Mouse (Mus musculus): Measurements from ENCODE around the gene Fat1. TPM values are rescaled to one million over a fixed set of nuclear protein-coding genes. Genes with fewer than 3 reads are reported as not detected.

Fat1 gene
- polyA plus RNA-seq, 1 experiment from 2014 or later: 39.7 TPM

- H3K27ac ChIP-seq (ENCODE audit: low read depth, low read length): no peak overlapping the region
- H3K9me3 ChIP-seq (ENCODE audit: control insufficient read depth, low read length): no peaks in the 10 kb centered on the region; the same call in 1 of the 2 replicates
- H3K4me2 ChIP-seq (replicated peaks; ENCODE audit: low read depth, low read length): no peak overlapping the region
- H3K27me3 ChIP-seq (ENCODE audit: control insufficient read depth, insufficient read depth, low read length): no peaks in the 10 kb centered on the region; the same call in 1 of the 2 replicates
- WGBS: 91% methylated on average over 9 of the region's 9 CpGs
- no peak overlapping the region for H3K9ac ChIP-seq (ENCODE audit: low read depth, low read length)
- no peak overlapping the region for H3K4me3 ChIP-seq (ENCODE audit: low read length)
- no peaks in the 10 kb centered on the region for H3K36me3 ChIP-seq (ENCODE audit: control insufficient read depth, insufficient read depth, low read length)
- H3K4me1 ChIP-seq (ENCODE audit: control insufficient read depth, insufficient read depth, low read length): peaks cover 5% of the 10 kb centered on the region; the same call in 1 of the 2 replicates
- no peak for ATAC-seq (ENCODE audit: low FRiP score, low TSS enrichment)
Measured at GRCm38 (mm10) chr8:44932546-44933342, 2.5 kb upstream of the Fat1 start.

- Histone ChIP-seq H3K9ac (ENCODE audit: low read depth, low read length) (no peak overlapping the region), H3K36me3 (ENCODE audit: control insufficient read depth, insufficient read depth, low read length) (no peaks in the 10 kb centered on the region), H3K4me1 (ENCODE audit: control insufficient read depth, insufficient read depth, low read length) (peaks cover 5% of the 10 kb centered on the region; the same call in 1 of the 2 replicates), H3K9me3 (ENCODE audit: control insufficient read depth, low read length) (no peaks in the 10 kb centered on the region; the same call in 1 of the 2 replicates), H3K27me3 (ENCODE audit: control insufficient read depth, insufficient read depth, low read length) (no peaks in the 10 kb centered on the region; the same call in 1 of the 2 replicates), H3K4me3 (ENCODE audit: low read length) (peak overlapping the region; percentile 81; the same call in 1 of the 2 replicates), H3K4me2 (replicated peaks; ENCODE audit: low read depth, low read length) (peak overlapping the region; percentile 80), H3K27ac (ENCODE audit: low read depth, low read length) (no peak overlapping the region)
- ATAC-seq (ENCODE audit: low FRiP score, low TSS enrichment): no peak
- 54% methylated on average over 6 of the region's 6 CpGs for WGBS
Measured at GRCm38 (mm10) chr8:44933478-44933877, 1.8 kb upstream of the Fat1 start.

- Histone ChIP-seq H3K9me3 (ENCODE audit: control insufficient read depth, low read length) (no peaks in the 10 kb centered on the region; the same call in 1 of the 2 replicates), H3K27me3 (ENCODE audit: control insufficient read depth, insufficient read depth, low read length) (no peaks in the 10 kb centered on the region; the same call in 1 of the 2 replicates), H3K4me2 (replicated peaks; ENCODE audit: low read depth, low read length) (peak overlapping the region; percentile 80), H3K27ac (ENCODE audit: low read depth, low read length) (peak overlapping the region; percentile 91), H3K4me3 (ENCODE audit: low read length) (peak overlapping the region; percentile 81), H3K36me3 (ENCODE audit: control insufficient read depth, insufficient read depth, low read length) (no peaks in the 10 kb centered on the region), H3K9ac (ENCODE audit: low read depth, low read length) (peak overlapping the region; percentile 71), H3K4me1 (ENCODE audit: control insufficient read depth, insufficient read depth, low read length) (peaks cover 6% of the 10 kb centered on the region)
- ATAC-seq (ENCODE audit: low FRiP score, low TSS enrichment): no peak
- WGBS: 2% methylated on average over 13 of the region's 13 CpGs
Measured at GRCm38 (mm10) chr8:44934416-44934815, 831 bp upstream of the Fat1 start.

- peak overlapping the region; percentile 71 for H3K9ac ChIP-seq (ENCODE audit: low read depth, low read length)
- peaks cover 12% of the 10 kb centered on the region for H3K4me1 ChIP-seq (ENCODE audit: control insufficient read depth, insufficient read depth, low read length)
- ATAC-seq (ENCODE audit: low FRiP score, low TSS enrichment): peak; percentile 77
- WGBS: under 1% methylated on average over 24 of the region's 24 CpGs
- peak overlapping the region; percentile 80 for H3K4me2 ChIP-seq (replicated peaks; ENCODE audit: low read depth, low read length)
- H3K4me3 ChIP-seq (ENCODE audit: low read length): peak overlapping the region; percentile 81
- peak overlapping the region; percentile 91 for H3K27ac ChIP-seq (ENCODE audit: low read depth, low read length)
- H3K36me3 ChIP-seq (ENCODE audit: control insufficient read depth, insufficient read depth, low read length): no peaks in the 10 kb centered on the region
- no peaks in the 10 kb centered on the region for H3K9me3 ChIP-seq (ENCODE audit: control insufficient read depth, low read length)
- no peaks in the 10 kb centered on the region; the same call in 1 of the 2 replicates for H3K27me3 ChIP-seq (ENCODE audit: control insufficient read depth, insufficient read depth, low read length)
Measured at GRCm38 (mm10) chr8:44935741-44936140, 494 bp downstream of the Fat1 start.

- H3K4me3 ChIP-seq (ENCODE audit: low read length): peak overlapping the region; percentile 81
- H3K27ac ChIP-seq (ENCODE audit: low read depth, low read length): peak overlapping the region; percentile 87
- H3K9ac ChIP-seq (ENCODE audit: low read depth, low read length): peak overlapping the region; percentile 79; the same call in 1 of the 2 replicates
- WGBS: 0% methylated on average over 16 of the region's 16 CpGs
- H3K4me2 ChIP-seq (replicated peaks; ENCODE audit: low read depth, low read length): peak overlapping the region; percentile 80
- ATAC-seq (ENCODE audit: low FRiP score, low TSS enrichment): no peak
- peaks cover 12% of the 10 kb centered on the region for H3K4me1 ChIP-seq (ENCODE audit: control insufficient read depth, insufficient read depth, low read length)
- H3K36me3 ChIP-seq (ENCODE audit: control insufficient read depth, insufficient read depth, low read length): no peaks in the 10 kb centered on the region
- no peaks in the 10 kb centered on the region for H3K9me3 ChIP-seq (ENCODE audit: control insufficient read depth, low read length)
- no peaks in the 10 kb centered on the region; the same call in 1 of the 2 replicates for H3K27me3 ChIP-seq (ENCODE audit: control insufficient read depth, insufficient read depth, low read length)
Measured at GRCm38 (mm10) chr8:44936481-44936961, 1.3 kb downstream of the Fat1 start.

GRCm38 (mm10) chr8:44937141-44937825 lies 2.0 kb downstream of the Fat1 start:
- peak overlapping the region; percentile 79 for H3K9ac ChIP-seq (ENCODE audit: low read depth, low read length)
- H3K27ac ChIP-seq (ENCODE audit: low read depth, low read length): peak overlapping the region; percentile 87
- H3K36me3 ChIP-seq (ENCODE audit: control insufficient read depth, insufficient read depth, low read length): no peaks in the 10 kb centered on the region
- H3K4me2 ChIP-seq (replicated peaks; ENCODE audit: low read depth, low read length): peak overlapping the region; percentile 80
- peak overlapping the region; percentile 81 for H3K4me3 ChIP-seq (ENCODE audit: low read length)
- no peaks in the 10 kb centered on the region for H3K9me3 ChIP-seq (ENCODE audit: control insufficient read depth, low read length)
- H3K27me3 ChIP-seq (ENCODE audit: control insufficient read depth, insufficient read depth, low read length): no peaks in the 10 kb centered on the region
- H3K4me1 ChIP-seq (ENCODE audit: control insufficient read depth, insufficient read depth, low read length): peaks cover 12% of the 10 kb centered on the region
- ATAC-seq (ENCODE audit: low FRiP score, low TSS enrichment): no peak
- 1% methylated on average over 34 of the region's 34 CpGs for WGBS

GRCm38 (mm10) chr8:44937905-44938642 lies 2.8 kb downstream of the Fat1 start:
- H3K9me3 ChIP-seq (ENCODE audit: control insufficient read depth, low read length): no peaks in the 10 kb centered on the region
- H3K36me3 ChIP-seq (ENCODE audit: control insufficient read depth, insufficient read depth, low read length): no peaks in the 10 kb centered on the region
- WGBS: under 1% methylated on average over 82 of the region's 87 CpGs
- ATAC-seq (ENCODE audit: low FRiP score, low TSS enrichment): peak; percentile 81
- H3K27me3 ChIP-seq (ENCODE audit: control insufficient read depth, insufficient read depth, low read length): no peaks in the 10 kb centered on the region
- peak overlapping the region; percentile 87 for H3K27ac ChIP-seq (ENCODE audit: low read depth, low read length)
- H3K9ac ChIP-seq (ENCODE audit: low read depth, low read length): peak overlapping the region; percentile 79
- peak overlapping the region; percentile 80 for H3K4me2 ChIP-seq (replicated peaks; ENCODE audit: low read depth, low read length)
- H3K4me1 ChIP-seq (ENCODE audit: control insufficient read depth, insufficient read depth, low read length): peaks cover 12% of the 10 kb centered on the region
- H3K4me3 ChIP-seq (ENCODE audit: low read length): peak overlapping the region; percentile 81

GRCm38 (mm10) chr8:44938643-44938979 lies 3.4 kb downstream of the Fat1 start:
- Histone ChIP-seq H3K9me3 (ENCODE audit: control insufficient read depth, low read length) (no peaks in the 10 kb centered on the region), H3K36me3 (ENCODE audit: control insufficient read depth, insufficient read depth, low read length) (no peaks in the 10 kb centered on the region), H3K27ac (ENCODE audit: low read depth, low read length) (peak overlapping the region; percentile 87), H3K4me1 (ENCODE audit: control insufficient read depth, insufficient read depth, low read length) (peaks cover 11% of the 10 kb centered on the region), H3K4me2 (replicated peaks; ENCODE audit: low read depth, low read length) (peak overlapping the region; percentile 80), H3K27me3 (ENCODE audit: control insufficient read depth, insufficient read depth, low read length) (no peaks in the 10 kb centered on the region), H3K4me3 (ENCODE audit: low read length) (peak overlapping the region; percentile 81), H3K9ac (ENCODE audit: low read depth, low read length) (peak overlapping the region; percentile 79)
- under 1% methylated on average over 12 of the region's 12 CpGs for WGBS
- ATAC-seq (ENCODE audit: low FRiP score, low TSS enrichment): no peak
